ENCODE assay signal across 8 mouse cellular contexts in the genomic region with DNA sequence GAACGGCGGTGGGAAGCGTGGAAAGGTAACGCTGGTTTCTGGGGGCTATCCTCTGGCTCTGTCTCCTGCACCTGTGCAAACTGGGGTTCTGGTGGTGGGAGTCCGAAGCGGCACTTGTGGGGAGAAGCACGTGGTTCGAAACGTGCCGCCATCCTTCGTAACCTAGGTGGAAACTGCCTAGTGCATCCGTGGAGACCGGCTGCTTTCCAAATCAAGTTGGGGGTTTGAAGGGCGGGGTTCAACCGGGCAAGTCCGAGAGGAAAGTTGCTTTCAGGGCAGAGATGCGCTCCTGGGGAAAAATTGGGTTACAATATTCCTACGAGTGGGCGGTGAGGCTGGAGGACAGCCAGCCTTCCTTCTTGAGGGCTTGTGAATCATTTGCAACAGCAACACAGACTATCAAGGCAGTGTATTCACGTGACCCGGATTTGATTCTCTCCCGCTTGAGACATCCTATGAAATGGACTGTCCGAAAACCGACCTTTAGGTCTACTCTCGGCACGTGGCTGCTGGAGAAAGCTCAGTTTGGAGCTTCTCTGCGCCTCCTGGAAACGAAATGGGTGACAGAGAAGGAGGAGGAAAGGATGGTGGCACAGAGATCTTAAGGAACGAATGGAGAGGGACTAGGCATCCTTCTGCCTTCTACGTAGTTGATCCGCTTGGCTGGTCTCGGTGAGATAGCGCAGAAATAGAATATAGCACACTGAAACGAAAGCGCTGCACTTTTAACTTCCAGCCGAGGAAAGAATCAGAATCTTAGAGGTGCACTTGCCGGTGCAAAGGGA. TPM values are rescaled to one million over a fixed set of nuclear protein-coding genes. Genes with fewer than 3 reads are reported as not detected.
DNase-seq lines count a peak whose midpoint lies in the region; ATAC-seq and TF ChIP-seq lines count a peak whose summit lies in the region.

No protein-coding gene starts in this region.

- no peaks in the 10 kb centered on the region for H3K9me3 ChIP-seq in heart, embryonic 14.5 days (ENCODE audit: control insufficient read depth, low read length)
- H3K9me3 ChIP-seq in lung, postnatal 0 days (ENCODE audit: low read length): no peaks in the 10 kb centered on the region

- H3K27ac ChIP-seq in heart, embryonic 14.5 days (replicated peaks in 1 of 2; ENCODE audit: control insufficient read depth in 1 of 2, insufficient read depth in 1 of 2, low read depth in 2 of 2, low read length in 2 of 2): no peak overlapping the region
- H3K27ac ChIP-seq in lung, postnatal 0 days (ENCODE audit: low read length): no peak overlapping the region

- H3K4me1 ChIP-seq in heart, embryonic 14.5 days (ENCODE audit: control insufficient read depth in 2 of 2, insufficient read depth in 2 of 2, low read length in 2 of 2): peaks cover 2 to 10% of the 10 kb centered on the region in 2 experiments; a peak in 3 of 4 replicates
- H3K4me1 ChIP-seq in lung, postnatal 0 days (ENCODE audit: insufficient read depth, low read depth, low read length): peaks cover 10% of the 10 kb centered on the region; the same call in 1 of the 2 replicates

- H3K27me3 ChIP-seq in heart, embryonic 14.5 days (ENCODE audit: control insufficient read depth, insufficient read depth, low read length): 0 out of 2 replicates have a peak, but pooled peaks cover 13% of the 10 kb centered on the region
- no peaks in the 10 kb centered on the region for H3K27me3 ChIP-seq in lung, postnatal 0 days (replicated peaks; ENCODE audit: insufficient read depth, low read length)

- peak overlapping the region; percentile 64 for H3K9ac ChIP-seq in heart, embryonic 14.5 days (ENCODE audit: low read length)
- no peak overlapping the region; the same call in 1 of the 2 replicates for H3K9ac ChIP-seq in lung, postnatal 0 days (replicated peaks; ENCODE audit: low read depth)

- ATAC-seq in heart, embryonic 14.5 days (ENCODE audit: insufficient number of reproducible peaks, insufficient read depth, low FRiP score, low read depth): no peak
- ATAC-seq in lung, postnatal 0 days: peak; percentile 25
- no peak for ATAC-seq in inflammation-experienced regulatory T-cells, adult 6 months

- H3K4me2 ChIP-seq in heart, embryonic 14.5 days (ENCODE audit: low read length): peak overlapping the region; percentile 95
- peak overlapping the region; percentile 83 for H3K4me2 ChIP-seq in lung, postnatal 0 days (replicated peaks; ENCODE audit: low read depth, low read length)

- under 1% methylated on average over 37 of the region's 37 CpGs for WGBS in heart, embryonic 14.5 days
- WGBS in lung, postnatal 0 days: under 1% methylated on average over 37 of the region's 37 CpGs

- TF ChIP-seq EP300 in lung, postnatal 0 days (IDR thresholded peaks at IDR 0.05): no peak

- no peak for TF ChIP-seq CTCF in lung, postnatal 0 days (IDR thresholded peaks at IDR 0.05)

- DNase-seq in 3134 (ENCODE audit: extremely low read depth, insufficient read length, low spot score) (peak; percentile 50), ZHBTc4 (ENCODE audit: low read depth, low spot score) (peak; percentile 60)
- peak; percentile 43 for DNase-seq in embryo, embryonic 10 days (ENCODE audit: low spot score)
- peak; percentile 48 to 61 for DNase-seq in kidney, postnatal 25 days
- DNase-seq in lung, postnatal 0 days (ENCODE audit: low spot score): peak; percentile 9
- peak; percentile 20 for DNase-seq in retina, postnatal 7 days (ENCODE audit: low read depth, low spot score)

- no peaks in the 10 kb centered on the region for H3K36me3 ChIP-seq in heart, embryonic 14.5 days (ENCODE audit: control insufficient read depth, insufficient read depth, low read length)
- no peaks in the 10 kb centered on the region for H3K36me3 ChIP-seq in lung, postnatal 0 days (ENCODE audit: insufficient read depth, low read length)

- H3K4me3 ChIP-seq in heart, embryonic 14.5 days (ENCODE audit: control insufficient read depth in 1 of 2, insufficient read depth in 1 of 2, low read depth in 1 of 2, low read length in 2 of 2): peak overlapping the region; percentile 59 to 61
- peak overlapping the region; percentile 51 for H3K4me3 ChIP-seq in lung, postnatal 0 days (ENCODE audit: low read depth, low read length)

RNA-seq across cellular contexts. Expression of a gene that starts 0.9 kb away (rescaled TPM):
- 0.49 and 0.58 TPM in 2 replicates for polyA plus RNA-seq in heart, embryonic 14.5 days (2014; fragmentation: Nextera tagmentation; extraction: Ambion mirVana)
- polyA plus RNA-seq in lung, postnatal 0 days (2015; fragmentation: Nextera tagmentation; extraction: Ambion mirVana): 0.43 and 0.60 TPM in 2 replicates
- polyA plus RNA-seq in inflammation-experienced regulatory T-cells, adult 6 months (2017; shearing (Covaris generic)): not detected

Comparison
In these comparisons a context has a peak if more than half of its experiments do, and no peak if none do; other contexts are left out.
1. DNase-seq: peak in every context shown above with its lines; median percentile 60 in ZHBTc4; 54 in kidney, postnatal 25 days; 50 in 3134; 43 in embryo, embryonic 10 days; 20 in retina, postnatal 7 days; 9 in lung, postnatal 0 days.